Mouse (Mus musculus): Measurements from ENCODE around the gene Gm11939. TPM values are rescaled to one million over a fixed set of nuclear protein-coding genes. Genes with fewer than 3 reads are reported as not detected.

Gene Gm11939
- total and polyA plus RNA-seq, 2 experiments from 2014 or later = not detected

GRCm38 (mm10) chr11:99547892-99548291 is 11.4 kb downstream of the Gm11939 start:
- Histone ChIP-seq H3K4me2 (ENCODE audit: low read depth, low read length) (no peak overlapping the region), H3K9ac (replicated peaks; ENCODE audit: low read depth, low read length) (no peak overlapping the region), H3K36me3 (replicated peaks; ENCODE audit: control insufficient read depth, insufficient read depth, low read length) (no peaks in the 10 kb centered on the region), H3K4me1 (ENCODE audit: control insufficient read depth, insufficient read depth) (no peaks in the 10 kb centered on the region), H3K27ac (ENCODE audit: low read depth) (no peak overlapping the region), H3K9me3 (replicated peaks; ENCODE audit: control insufficient read depth, low read length) (0 out of 2 replicates have a peak, but pooled peaks cover 4% of the 10 kb centered on the region), H3K4me3 (ENCODE audit: low read depth, low read length) (no peak overlapping the region), H3K27me3 (ENCODE audit: control insufficient read depth, insufficient read depth, low read length) (no peaks in the 10 kb centered on the region)
- ATAC-seq (ENCODE audit: insufficient read depth, low read depth) (no peak), DNase-seq (ENCODE audit: low spot score) (no peak)
- no peak for TF ChIP-seq CTCF (IDR thresholded peaks at IDR 0.05; ENCODE audit: low read depth)
- no peak for TF ChIP-seq EP300 (IDR thresholded peaks at IDR 0.05; ENCODE audit: low read depth)

DNA sequence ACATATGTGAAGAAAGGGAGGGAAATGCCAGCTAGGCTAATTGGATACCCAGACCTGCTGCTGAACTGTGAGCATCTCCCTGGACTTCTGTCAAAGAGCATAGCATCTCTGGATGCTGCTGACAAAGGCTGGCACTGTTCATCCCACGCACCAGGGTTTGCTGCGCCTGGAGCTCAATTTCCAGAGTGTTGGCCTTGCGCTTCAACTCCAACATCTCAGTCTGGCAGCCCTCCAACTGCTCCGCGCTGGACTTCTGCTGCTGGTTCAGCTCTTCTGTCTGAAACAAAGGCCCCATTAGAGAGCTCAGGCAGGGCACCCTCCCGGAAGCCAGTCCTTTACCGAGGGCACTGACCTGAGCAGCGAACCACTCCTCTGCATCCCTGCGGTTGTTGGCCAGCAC is 19.5 kb downstream of the Gm11939 start:
- no peak for DNase-seq (ENCODE audit: low spot score)
- no peak for ATAC-seq (ENCODE audit: insufficient read depth, low read depth)
- H3K27ac ChIP-seq (ENCODE audit: low read depth) = no peak overlapping the region

DNA sequence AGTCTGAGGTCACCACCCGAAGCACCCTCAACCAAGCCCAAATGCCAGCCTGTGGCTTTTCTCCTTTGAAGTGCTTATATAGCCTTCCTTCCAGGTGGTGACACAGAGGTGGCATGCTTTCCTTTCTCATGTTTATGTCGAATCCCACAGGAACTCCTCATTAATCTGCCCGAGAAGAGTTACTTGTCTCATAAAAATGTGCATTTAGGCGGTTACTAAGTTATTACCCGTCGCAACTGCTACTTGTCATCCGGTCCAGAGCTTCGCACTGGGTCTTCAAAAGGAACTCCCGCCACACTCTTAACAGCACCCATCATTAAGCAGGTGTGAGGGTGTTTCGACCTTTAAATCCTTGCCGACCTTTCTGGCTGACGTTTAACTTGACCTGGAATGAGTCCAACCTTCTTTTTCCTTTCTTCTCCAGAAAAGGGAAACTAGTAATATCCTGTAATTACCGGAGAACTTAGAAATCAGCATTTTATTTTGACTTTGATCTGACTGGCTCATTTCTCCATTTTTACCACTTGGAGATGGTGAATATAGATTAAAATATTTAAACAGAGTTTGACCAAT is 37.9 kb downstream of the Gm11939 start, which contains the start of gene Krt39:
Gene Krt39, minus strand, starts transcription at position 51 of the 573 bp plus-strand sequence.
- 73% methylated on average over 13 of the region's 13 CpGs for WGBS
- Histone ChIP-seq H3K36me3 (replicated peaks; ENCODE audit: control insufficient read depth, insufficient read depth, low read length) (no peaks in the 10 kb centered on the region), H3K9ac (replicated peaks; ENCODE audit: low read depth, low read length) (no peak within 1 kb of the TSS), H3K27ac (ENCODE audit: low read depth) (no peak within 1 kb of the TSS), H3K4me1 (ENCODE audit: control insufficient read depth, insufficient read depth) (no peaks in the 10 kb centered on the region), H3K27me3 (ENCODE audit: control insufficient read depth, insufficient read depth, low read length) (no peaks in the 10 kb centered on the region), H3K4me2 (ENCODE audit: low read depth, low read length) (no peak within 1 kb of the TSS), H3K9me3 (replicated peaks; ENCODE audit: control insufficient read depth, low read length) (no peaks in the 10 kb centered on the region), H3K4me3 (ENCODE audit: low read depth, low read length) (no peak within 1 kb of the TSS)
- TF ChIP-seq CTCF (IDR thresholded peaks at IDR 0.05; ENCODE audit: low read depth) (no peak), EP300 (IDR thresholded peaks at IDR 0.05; ENCODE audit: low read depth) (no peak)
- no peak for ATAC-seq (ENCODE audit: insufficient read depth, low read depth)
- no peak for DNase-seq (ENCODE audit: low spot score)

More for the DNA sequence above, 19.5 kb downstream of the Gm11939 start:
- Histone ChIP-seq H3K9me3 (replicated peaks; ENCODE audit: control insufficient read depth, low read length) (no peaks in the 10 kb centered on the region), H3K4me2 (ENCODE audit: low read depth, low read length) (no peak overlapping the region), H3K27me3 (ENCODE audit: control insufficient read depth, insufficient read depth, low read length) (no peaks in the 10 kb centered on the region), H3K36me3 (replicated peaks; ENCODE audit: control insufficient read depth, insufficient read depth, low read length) (no peaks in the 10 kb centered on the region), H3K4me3 (ENCODE audit: low read depth, low read length) (no peak overlapping the region), H3K4me1 (ENCODE audit: control insufficient read depth, insufficient read depth) (no peaks in the 10 kb centered on the region), H3K9ac (replicated peaks; ENCODE audit: low read depth, low read length) (no peak overlapping the region)
- WGBS = 46% methylated on average over 9 of the region's 9 CpGs
- TF ChIP-seq EP300 (IDR thresholded peaks at IDR 0.05; ENCODE audit: low read depth) = no peak
- no peak for TF ChIP-seq CTCF (IDR thresholded peaks at IDR 0.05; ENCODE audit: low read depth)

DNA sequence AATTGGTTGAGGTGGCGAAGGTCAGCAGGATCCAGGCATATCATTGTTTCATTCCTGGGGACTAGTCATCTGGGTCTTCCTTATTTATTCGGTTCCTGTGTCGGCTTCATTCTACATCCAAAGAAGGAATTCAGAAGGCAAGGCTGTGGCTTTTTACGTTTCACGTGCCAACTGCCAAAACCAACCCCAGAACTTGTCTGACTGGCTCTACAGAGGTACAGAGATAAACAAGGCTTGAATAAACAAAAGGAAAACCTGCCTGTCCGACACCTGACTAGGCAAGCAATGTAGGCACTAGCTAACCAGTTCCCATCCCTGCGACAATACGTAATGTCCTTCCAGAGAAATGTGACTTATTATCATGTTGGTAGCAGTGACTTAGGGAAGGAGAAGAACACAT is 45.2 kb downstream of the Gm11939 start:
- TF ChIP-seq EP300 (IDR thresholded peaks at IDR 0.05; ENCODE audit: low read depth) = no peak
- TF ChIP-seq CTCF (IDR thresholded peaks at IDR 0.05; ENCODE audit: low read depth) = no peak
- H3K9ac ChIP-seq (replicated peaks; ENCODE audit: low read depth, low read length) = no peak overlapping the region
- ATAC-seq (ENCODE audit: insufficient read depth, low read depth) (no peak), DNase-seq (ENCODE audit: low spot score) (no peak)
- H3K27me3 ChIP-seq (ENCODE audit: control insufficient read depth, insufficient read depth, low read length) = no peaks in the 10 kb centered on the region
- H3K27ac ChIP-seq (ENCODE audit: low read depth) = no peak overlapping the region
- H3K36me3 ChIP-seq (replicated peaks; ENCODE audit: control insufficient read depth, insufficient read depth, low read length) = no peaks in the 10 kb centered on the region
- 77% methylated on average over 8 of the region's 8 CpGs for WGBS
- H3K4me2 ChIP-seq (ENCODE audit: low read depth, low read length) = no peak overlapping the region
- H3K9me3 ChIP-seq (replicated peaks; ENCODE audit: control insufficient read depth, low read length) = no peaks in the 10 kb centered on the region
- H3K4me3 ChIP-seq (ENCODE audit: low read depth, low read length) = no peak overlapping the region
- no peaks in the 10 kb centered on the region for H3K4me1 ChIP-seq (ENCODE audit: control insufficient read depth, insufficient read depth)

Other genes starting within 250 kb of the Gm11939 start
Only the 30 nearest of the 35 such genes appear.
- not detected in 2 replicates for gene Krt26, start 221.5 kb downstream of the Gm11939 start, total RNA-seq (2014; rRNA removed; ENCODE audit: low replicate concordance)
- gene Krt26, start 221.5 kb downstream of the Gm11939 start, polyA plus RNA-seq (2015; fragmentation: Nextera tagmentation; extraction: Ambion mirVana) = not detected in 2 replicates
- gene Krt27, start 208.4 kb downstream of the Gm11939 start, total RNA-seq (2014; rRNA removed; ENCODE audit: low replicate concordance) = not detected in 2 replicates
- gene Krt27, start 208.4 kb downstream of the Gm11939 start, polyA plus RNA-seq (2015; fragmentation: Nextera tagmentation; extraction: Ambion mirVana) = not detected in 2 replicates
- gene Krt28, start 184.6 kb downstream of the Gm11939 start, total RNA-seq (2014; rRNA removed; ENCODE audit: low replicate concordance) = 3.1 TPM in 1 of 2 replicates, not detected in the other
- 0.10 and 0.14 TPM in 2 replicates for gene Krt28, start 184.6 kb downstream of the Gm11939 start, polyA plus RNA-seq (2015; fragmentation: Nextera tagmentation; extraction: Ambion mirVana)
- 0.31 and 0.84 TPM in 2 replicates for gene Krt10, start 170.1 kb downstream of the Gm11939 start, total RNA-seq (2014; rRNA removed; ENCODE audit: low replicate concordance)
- gene Krt10, start 170.1 kb downstream of the Gm11939 start, polyA plus RNA-seq (2015; fragmentation: Nextera tagmentation; extraction: Ambion mirVana) = 20.4 and 22.6 TPM in 2 replicates
- gene Krt12, start 137.2 kb downstream of the Gm11939 start, total RNA-seq (2014; rRNA removed; ENCODE audit: low replicate concordance) = not detected in 2 replicates
- not detected in 2 replicates for gene Krt12, start 137.2 kb downstream of the Gm11939 start, polyA plus RNA-seq (2015; fragmentation: Nextera tagmentation; extraction: Ambion mirVana)
- gene Krt20, start 121.3 kb downstream of the Gm11939 start, total RNA-seq (2014; rRNA removed; ENCODE audit: low replicate concordance) = not detected in 2 replicates
- gene Krt20, start 121.3 kb downstream of the Gm11939 start, polyA plus RNA-seq (2015; fragmentation: Nextera tagmentation; extraction: Ambion mirVana) = 0.26 and 0.38 TPM in 2 replicates
- not detected in 2 replicates for gene Krt23, start 66.3 kb downstream of the Gm11939 start, total RNA-seq (2014; rRNA removed; ENCODE audit: low replicate concordance)
- gene Krt23, start 66.3 kb downstream of the Gm11939 start, polyA plus RNA-seq (2015; fragmentation: Nextera tagmentation; extraction: Ambion mirVana) = 0.07 and 0.12 TPM in 2 replicates
- not detected in 2 replicates for gene Krt39, start 38.1 kb downstream of the Gm11939 start, total RNA-seq (2014; rRNA removed; ENCODE audit: low replicate concordance)
- gene Krt39, start 38.1 kb downstream of the Gm11939 start, polyA plus RNA-seq (2015; fragmentation: Nextera tagmentation; extraction: Ambion mirVana) = not detected in 2 replicates
- gene Krt40, start 16.3 kb downstream of the Gm11939 start, total RNA-seq (2014; rRNA removed; ENCODE audit: low replicate concordance) = not detected in 2 replicates
- gene Krt40, start 16.3 kb downstream of the Gm11939 start, polyA plus RNA-seq (2015; fragmentation: Nextera tagmentation; extraction: Ambion mirVana) = not detected in 2 replicates
- gene Krtap3-3, start 8.6 kb downstream of the Gm11939 start, total RNA-seq (2014; rRNA removed; ENCODE audit: low replicate concordance) = not detected in 2 replicates
- gene Krtap3-3, start 8.6 kb downstream of the Gm11939 start, polyA plus RNA-seq (2015; fragmentation: Nextera tagmentation; extraction: Ambion mirVana) = not detected in 2 replicates
- gene Krtap3-2, start 2.6 kb downstream of the Gm11939 start, total RNA-seq (2014; rRNA removed; ENCODE audit: low replicate concordance) = not detected in 2 replicates
- not detected in 2 replicates for gene Krtap3-2, start 2.6 kb downstream of the Gm11939 start, polyA plus RNA-seq (2015; fragmentation: Nextera tagmentation; extraction: Ambion mirVana)
- gene Krtap3-1, start 7.2 kb upstream of the Gm11939 start, total RNA-seq (2014; rRNA removed; ENCODE audit: low replicate concordance) = not detected in 2 replicates
- not detected in 2 replicates for gene Krtap3-1, start 7.2 kb upstream of the Gm11939 start, polyA plus RNA-seq (2015; fragmentation: Nextera tagmentation; extraction: Ambion mirVana)
- gene Krtap1-5, start 21.6 kb upstream of the Gm11939 start, total RNA-seq (2014; rRNA removed; ENCODE audit: low replicate concordance) = not detected in 2 replicates
- gene Krtap1-5, start 21.6 kb upstream of the Gm11939 start, polyA plus RNA-seq (2015; fragmentation: Nextera tagmentation; extraction: Ambion mirVana) = not detected in 2 replicates
- not detected in 2 replicates for gene Krtap1-4, start 24.2 kb upstream of the Gm11939 start, total RNA-seq (2014; rRNA removed; ENCODE audit: low replicate concordance)
- not detected in 2 replicates for gene Krtap1-4, start 24.2 kb upstream of the Gm11939 start, polyA plus RNA-seq (2015; fragmentation: Nextera tagmentation; extraction: Ambion mirVana)
- gene Krtap1-3, start 31.9 kb upstream of the Gm11939 start, total RNA-seq (2014; rRNA removed; ENCODE audit: low replicate concordance) = not detected in 2 replicates
- gene Krtap1-3, start 31.9 kb upstream of the Gm11939 start, polyA plus RNA-seq (2015; fragmentation: Nextera tagmentation; extraction: Ambion mirVana) = not detected in 2 replicates
- not detected in 2 replicates for gene Krtap9-3, start 38.6 kb upstream of the Gm11939 start, total RNA-seq (2014; rRNA removed; ENCODE audit: low replicate concordance)
- gene Krtap9-3, start 38.6 kb upstream of the Gm11939 start, polyA plus RNA-seq (2015; fragmentation: Nextera tagmentation; extraction: Ambion mirVana) = not detected in 2 replicates
- gene Gm11938, start 43.8 kb upstream of the Gm11939 start, total RNA-seq (2014; rRNA removed; ENCODE audit: low replicate concordance) = not detected in 2 replicates
- gene Gm11938, start 43.8 kb upstream of the Gm11939 start, polyA plus RNA-seq (2015; fragmentation: Nextera tagmentation; extraction: Ambion mirVana) = not detected in 2 replicates
- gene Gm11937, start 50.7 kb upstream of the Gm11939 start, total RNA-seq (2014; rRNA removed; ENCODE audit: low replicate concordance) = not detected in 2 replicates
- not detected in 2 replicates for gene Gm11937, start 50.7 kb upstream of the Gm11939 start, polyA plus RNA-seq (2015; fragmentation: Nextera tagmentation; extraction: Ambion mirVana)
- gene Krtap2-4, start 55.4 kb upstream of the Gm11939 start, total RNA-seq (2014; rRNA removed; ENCODE audit: low replicate concordance) = not detected in 2 replicates
- not detected in 2 replicates for gene Krtap2-4, start 55.4 kb upstream of the Gm11939 start, polyA plus RNA-seq (2015; fragmentation: Nextera tagmentation; extraction: Ambion mirVana)
- gene Gm11562, start 61.0 kb upstream of the Gm11939 start, total RNA-seq (2014; rRNA removed; ENCODE audit: low replicate concordance) = not detected in 2 replicates
- gene Gm11562, start 61.0 kb upstream of the Gm11939 start, polyA plus RNA-seq (2015; fragmentation: Nextera tagmentation; extraction: Ambion mirVana) = not detected in 2 replicates
- not detected in 2 replicates for gene Krtap4-1, start 68.8 kb upstream of the Gm11939 start, total RNA-seq (2014; rRNA removed; ENCODE audit: low replicate concordance)
- not detected in 2 replicates for gene Krtap4-1, start 68.8 kb upstream of the Gm11939 start, polyA plus RNA-seq (2015; fragmentation: Nextera tagmentation; extraction: Ambion mirVana)
- gene Krtap4-2, start 75.6 kb upstream of the Gm11939 start, total RNA-seq (2014; rRNA removed; ENCODE audit: low replicate concordance) = not detected in 2 replicates
- gene Krtap4-2, start 75.6 kb upstream of the Gm11939 start, polyA plus RNA-seq (2015; fragmentation: Nextera tagmentation; extraction: Ambion mirVana) = not detected in 2 replicates
- not detected in 2 replicates for gene Krtap4-7, start 84.6 kb upstream of the Gm11939 start, total RNA-seq (2014; rRNA removed; ENCODE audit: low replicate concordance)
- gene Krtap4-7, start 84.6 kb upstream of the Gm11939 start, polyA plus RNA-seq (2015; fragmentation: Nextera tagmentation; extraction: Ambion mirVana) = not detected in 2 replicates
- gene Gm11555, start 90.8 kb upstream of the Gm11939 start, total RNA-seq (2014; rRNA removed; ENCODE audit: low replicate concordance) = not detected in 2 replicates
- gene Gm11555, start 90.8 kb upstream of the Gm11939 start, polyA plus RNA-seq (2015; fragmentation: Nextera tagmentation; extraction: Ambion mirVana) = not detected in 2 replicates
- gene Gm11563, start 99.5 kb upstream of the Gm11939 start, total RNA-seq (2014; rRNA removed; ENCODE audit: low replicate concordance) = not detected in 2 replicates
- gene Gm11563, start 99.5 kb upstream of the Gm11939 start, polyA plus RNA-seq (2015; fragmentation: Nextera tagmentation; extraction: Ambion mirVana) = not detected in 2 replicates
- gene Krtap4-6, start 106.5 kb upstream of the Gm11939 start, total RNA-seq (2014; rRNA removed; ENCODE audit: low replicate concordance) = not detected in 2 replicates
- not detected in 2 replicates for gene Krtap4-6, start 106.5 kb upstream of the Gm11939 start, polyA plus RNA-seq (2015; fragmentation: Nextera tagmentation; extraction: Ambion mirVana)
- gene Gm14190, start 131.3 kb upstream of the Gm11939 start, total RNA-seq (2014; rRNA removed; ENCODE audit: low replicate concordance) = not detected in 2 replicates
- not detected in 2 replicates for gene Gm14190, start 131.3 kb upstream of the Gm11939 start, polyA plus RNA-seq (2015; fragmentation: Nextera tagmentation; extraction: Ambion mirVana)
- not detected in 2 replicates for gene Gm14180, start 174.8 kb upstream of the Gm11939 start, total RNA-seq (2014; rRNA removed; ENCODE audit: low replicate concordance)
- gene Gm14180, start 174.8 kb upstream of the Gm11939 start, polyA plus RNA-seq (2015; fragmentation: Nextera tagmentation; extraction: Ambion mirVana) = not detected in 2 replicates
- not detected in 2 replicates for gene Gm11595, start 213.4 kb upstream of the Gm11939 start, total RNA-seq (2014; rRNA removed; ENCODE audit: low replicate concordance)
- not detected in 2 replicates for gene Gm11595, start 213.4 kb upstream of the Gm11939 start, polyA plus RNA-seq (2015; fragmentation: Nextera tagmentation; extraction: Ambion mirVana)
- gene Krtap4-8, start 221.2 kb upstream of the Gm11939 start, total RNA-seq (2014; rRNA removed; ENCODE audit: low replicate concordance) = not detected in 2 replicates
- not detected in 2 replicates for gene Krtap4-8, start 221.2 kb upstream of the Gm11939 start, polyA plus RNA-seq (2015; fragmentation: Nextera tagmentation; extraction: Ambion mirVana)

All from heart, postnatal 0 days (tissue).